Mouse (Mus musculus) thymus, postnatal 14 days (tissue): ENCODE data around the gene Rnf25.
A peak's percentile ranks its signal among the peaks of the same experiment; 100 is the strongest.

Source experiments
- DNase-seq: peaks from one replicate; pipeline ENCODE4 v3.0.0; 2021

Rnf25 gene

GRCm38 (mm10) chr1:74601267-74601962 lies at the start of gene Rnf25, which contains the start of gene Stk36:
Gene Rnf25, minus strand, starts transcription at chr1:74601397.
Gene Stk36, plus strand, starts transcription at chr1:74601445.
- DNase-seq = peak; percentile 85

- DNase-seq = peak; percentile 37
Measured at GRCm38 (mm10) chr1:74643926-74644325, 42.7 kb upstream of the Rnf25 start.

- no peak for DNase-seq
Measured at GRCm38 (mm10) chr1:74643524-74643923, 42.3 kb upstream of the Rnf25 start.

GRCm38 (mm10) chr1:74632734-74633133 lies 31.5 kb upstream of the Rnf25 start:
- no peak for DNase-seq

GRCm38 (mm10) chr1:74628001-74628400 lies 26.8 kb upstream of the Rnf25 start:
- no peak for DNase-seq

- no peak for DNase-seq
Measured at GRCm38 (mm10) chr1:74626076-74626475, 24.9 kb upstream of the Rnf25 start.

- DNase-seq = no peak
Measured at GRCm38 (mm10) chr1:74624183-74624582, 23.0 kb upstream of the Rnf25 start.

- no peak for DNase-seq
Measured at GRCm38 (mm10) chr1:74600501-74601266, 513 bp downstream of the Rnf25 start.

- no peak for DNase-seq
Measured at GRCm38 (mm10) chr1:74594434-74594833, 6.8 kb downstream of the Rnf25 start.

GRCm38 (mm10) chr1:74587773-74588445 lies 13.3 kb downstream of the Rnf25 start, which contains the start of the genes Zfp142 and Bcs1l:
Gene Zfp142, minus strand, starts transcription at chr1:74588246.
Gene Bcs1l, plus strand, starts transcription at chr1:74588289.
- DNase-seq = peak; percentile 99

- DNase-seq = no peak
Measured at GRCm38 (mm10) chr1:74587233-74587772, 13.9 kb downstream of the Rnf25 start.

GRCm38 (mm10) chr1:74584616-74585398 lies 16.4 kb downstream of the Rnf25 start:
- no peak for DNase-seq

GRCm38 (mm10) chr1:74582621-74583020 lies 18.6 kb downstream of the Rnf25 start:
- no peak for DNase-seq

GRCm38 (mm10) chr1:74569739-74570719 lies 31.2 kb downstream of the Rnf25 start:
- DNase-seq = no peak

- DNase-seq = no peak
Measured at GRCm38 (mm10) chr1:74565834-74566233, 35.4 kb downstream of the Rnf25 start.

- no peak for DNase-seq
Measured at GRCm38 (mm10) chr1:74559061-74559460, 42.1 kb downstream of the Rnf25 start.

GRCm38 (mm10) chr1:74544184-74544583 lies 57.0 kb downstream of the Rnf25 start, which contains the start of gene Usp37:
Gene Usp37, minus strand, starts transcription at chr1:74544284.
- no peak for DNase-seq
